Mouse (Mus musculus) intestine, embryonic 16.5 days (tissue): Measurements from ENCODE around the gene Wnt11. TPM values are rescaled to one million over a fixed set of nuclear protein-coding genes. Genes with fewer than 3 reads are reported as not detected.

Source experiments
- ATAC-seq: fragments of 200-750 bp; cut with Nextera tagmentation; 2 replicates; pipeline ENCODE4 v1.8.0; 2017; ENCODE audit warnings: moderate TSS enrichment, moderate library complexity
- H3K27ac ChIP-seq: fragments of 300-500 bp; sonication (generic); 2 replicates; pipeline ENCODE4 v1.5.1; 2014; ENCODE audit warnings: mild to moderate bottlenecking, low read length
- H3K27me3 ChIP-seq: fragments of 300-500 bp; sonication (generic); replicated peaks from 2 replicates; pipeline ENCODE4 v1.6.1; 2014; ENCODE audit warnings: low read length, control low read depth, mixed read lengths; ENCODE audit not compliant: control insufficient read depth, insufficient read depth
- H3K36me3 ChIP-seq: fragments of 300-500 bp; sonication (generic); 2 replicates; pipeline ENCODE4 v1.6.1; 2014; ENCODE audit warnings: low read length, control low read depth; ENCODE audit not compliant: control insufficient read depth, insufficient read depth
- H3K4me1 ChIP-seq: fragments of 300-500 bp; sonication (generic); 2 replicates; pipeline ENCODE4 v1.6.1; 2014; ENCODE audit warnings: low read length, control low read depth, mixed read lengths; ENCODE audit not compliant: control insufficient read depth, insufficient read depth
- H3K4me2 ChIP-seq: fragments of 300-500 bp; sonication (generic); 2 replicates; pipeline ENCODE4 v1.6.1; 2014; ENCODE audit warnings: low read depth, low read length, control low read depth
- H3K4me3 ChIP-seq: fragments of 300-500 bp; sonication (generic); 2 replicates; pipeline ENCODE4 v1.5.1; 2014; ENCODE audit warnings: mild to moderate bottlenecking, low read length
- H3K9ac ChIP-seq: fragments of 300-500 bp; sonication (generic); 2 replicates; pipeline ENCODE4 v1.6.1; 2014; ENCODE audit warnings: low read depth, low read length
- H3K9me3 ChIP-seq: fragments of 300-500 bp; sonication (generic); 2 replicates; pipeline ENCODE4 v1.6.1; 2016; ENCODE audit warnings: low read length, control low read depth; ENCODE audit not compliant: control insufficient read depth
- WGBS: fragments of 180-500 bp; shearing (Covaris S2); extraction: QIAGEN DNeasy Blood & Tissue Kit; methylation state at CpG from one replicate; pipeline ENCODE4 v1.1.7; 2014; 5-methylcytosine and 5-hydroxymethylcytosine counted together
- polyA plus RNA-seq: library from polyadenylated mRNA; unstranded; fragments of >200 nt; fragmentation: Nextera tagmentation; extraction: Ambion mirVana; gene quantifications from 2 replicates; pipeline ENCODE4 v1.2.1, GENCODE M21; 2015

Gene Wnt11
- polyA plus RNA-seq, 1 experiment from 2014 or later: 1.8 TPM

DNA sequence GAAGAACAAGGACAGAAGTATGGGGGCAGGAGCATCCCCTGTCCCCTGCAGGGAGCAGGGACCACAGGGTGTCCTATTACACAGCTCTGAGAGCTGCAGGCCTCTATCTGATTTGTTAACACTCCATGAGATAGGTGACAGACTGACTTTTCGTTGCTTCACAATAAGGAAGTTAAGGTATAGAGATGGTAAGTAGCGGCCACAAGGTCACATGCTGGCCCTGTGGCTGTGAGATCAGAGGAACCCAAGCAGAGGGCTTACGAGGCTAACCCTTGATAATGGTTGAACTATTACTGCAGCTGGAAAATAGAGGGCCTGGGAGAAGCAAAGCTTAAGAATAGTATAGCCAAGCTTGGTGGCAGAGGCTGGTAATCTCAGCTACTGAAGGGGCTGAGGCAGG lies 5.9 kb downstream of the Wnt11 start:
- Histone ChIP-seq H3K36me3 (no peaks in the 10 kb centered on the region), H3K9me3 (no peaks in the 10 kb centered on the region), H3K4me3 (no peak overlapping the region), H3K27me3 (peaks cover 22% of the 10 kb centered on the region), H3K9ac (no peak overlapping the region), H3K27ac (no peak overlapping the region), H3K4me2 (no peak overlapping the region), H3K4me1 (peaks cover 43% of the 10 kb centered on the region)
- WGBS: 49% methylated on average over 3 of the region's 3 CpGs
- no peak for ATAC-seq

DNA sequence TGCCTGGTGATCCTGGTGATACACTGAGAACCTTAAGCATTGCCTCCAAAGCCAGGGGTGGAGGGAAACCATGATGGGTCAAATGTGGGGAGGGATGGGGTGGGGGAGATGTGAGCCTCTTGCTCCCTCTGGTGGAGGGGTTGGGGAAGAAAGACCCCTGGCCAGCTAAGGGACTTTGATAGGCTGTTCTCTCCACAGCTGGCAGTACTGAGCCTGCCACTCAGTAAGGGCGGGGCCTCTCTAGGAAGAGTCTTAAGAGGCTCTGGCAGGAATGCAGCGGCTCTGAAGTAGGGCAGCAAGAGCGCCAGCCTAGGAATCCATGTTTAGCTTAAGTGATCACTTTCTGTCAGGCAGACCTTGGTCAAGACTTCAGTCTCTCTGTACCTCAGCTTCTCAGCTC lies 6.9 kb downstream of the Wnt11 start:
- no peak overlapping the region for H3K4me2 ChIP-seq
- no peak overlapping the region for H3K4me3 ChIP-seq
- H3K4me1 ChIP-seq: peaks cover 34% of the 10 kb centered on the region
- H3K9me3 ChIP-seq: no peaks in the 10 kb centered on the region
- WGBS: 49% methylated on average over 3 of the region's 3 CpGs
- ATAC-seq: no peak
- no peak overlapping the region for H3K9ac ChIP-seq
- H3K36me3 ChIP-seq: no peaks in the 10 kb centered on the region
- no peak overlapping the region for H3K27ac ChIP-seq
- H3K27me3 ChIP-seq: peaks cover 11% of the 10 kb centered on the region

DNA sequence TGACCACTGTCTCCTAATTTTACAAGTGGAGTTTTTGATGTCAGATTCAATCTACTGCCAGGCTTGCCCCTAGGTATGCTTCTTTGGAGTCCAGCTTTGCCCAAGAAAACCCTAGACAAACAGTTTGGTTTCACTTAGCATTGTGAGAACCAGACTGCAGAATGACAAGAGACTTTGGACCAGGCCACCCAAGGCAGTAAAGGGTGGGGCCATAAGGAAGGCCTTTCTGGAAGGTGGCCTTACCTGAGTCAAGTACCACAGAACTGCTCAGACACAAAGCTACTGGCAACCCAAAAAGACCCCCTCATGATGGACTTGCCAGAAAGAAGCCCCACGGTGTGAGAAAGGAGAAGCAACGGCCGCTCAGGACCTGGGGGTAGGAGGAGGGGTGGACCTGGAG lies 8.1 kb downstream of the Wnt11 start:
- H3K27ac ChIP-seq: no peak overlapping the region
- H3K9ac ChIP-seq: no peak overlapping the region
- no peak overlapping the region for H3K4me2 ChIP-seq
- H3K4me1 ChIP-seq: peaks cover 27% of the 10 kb centered on the region
- WGBS: 85% methylated on average over 3 of the region's 3 CpGs
- H3K27me3 ChIP-seq: peaks cover 3% of the 10 kb centered on the region; the same call in 1 of the 2 replicates
- H3K36me3 ChIP-seq: no peaks in the 10 kb centered on the region
- no peaks in the 10 kb centered on the region for H3K9me3 ChIP-seq
- peak; percentile 63 for ATAC-seq
- no peak overlapping the region for H3K4me3 ChIP-seq

DNA sequence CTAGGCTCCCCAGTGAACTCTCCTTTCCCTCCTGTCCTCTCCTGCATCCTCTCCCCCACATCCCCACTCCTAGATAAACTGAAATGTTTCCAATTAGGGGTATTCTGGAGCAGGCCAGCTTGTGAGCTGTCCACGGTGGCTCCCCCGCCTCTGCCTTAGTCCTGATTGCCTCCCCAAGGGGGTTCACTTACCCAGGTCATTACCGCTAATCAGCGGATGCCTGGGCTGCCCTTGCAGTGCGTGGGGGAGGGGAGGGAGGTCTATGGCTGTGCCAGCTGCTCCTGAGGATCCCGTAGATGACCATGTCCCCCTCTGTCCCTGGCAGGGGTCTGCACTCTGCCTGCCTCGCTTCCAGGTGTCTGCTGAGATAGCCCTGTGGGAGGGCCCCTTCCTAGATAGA lies 8.7 kb downstream of the Wnt11 start:
- no peak for ATAC-seq
- 47% methylated on average over 7 of the region's 7 CpGs for WGBS
- H3K4me3 ChIP-seq: no peak overlapping the region
- H3K27me3 ChIP-seq: peaks cover 3% of the 10 kb centered on the region; the same call in 1 of the 2 replicates
- H3K9ac ChIP-seq: no peak overlapping the region
- peaks cover 23% of the 10 kb centered on the region for H3K4me1 ChIP-seq
- no peak overlapping the region for H3K27ac ChIP-seq
- H3K9me3 ChIP-seq: no peaks in the 10 kb centered on the region
- no peak overlapping the region for H3K4me2 ChIP-seq
- H3K36me3 ChIP-seq: no peaks in the 10 kb centered on the region

DNA sequence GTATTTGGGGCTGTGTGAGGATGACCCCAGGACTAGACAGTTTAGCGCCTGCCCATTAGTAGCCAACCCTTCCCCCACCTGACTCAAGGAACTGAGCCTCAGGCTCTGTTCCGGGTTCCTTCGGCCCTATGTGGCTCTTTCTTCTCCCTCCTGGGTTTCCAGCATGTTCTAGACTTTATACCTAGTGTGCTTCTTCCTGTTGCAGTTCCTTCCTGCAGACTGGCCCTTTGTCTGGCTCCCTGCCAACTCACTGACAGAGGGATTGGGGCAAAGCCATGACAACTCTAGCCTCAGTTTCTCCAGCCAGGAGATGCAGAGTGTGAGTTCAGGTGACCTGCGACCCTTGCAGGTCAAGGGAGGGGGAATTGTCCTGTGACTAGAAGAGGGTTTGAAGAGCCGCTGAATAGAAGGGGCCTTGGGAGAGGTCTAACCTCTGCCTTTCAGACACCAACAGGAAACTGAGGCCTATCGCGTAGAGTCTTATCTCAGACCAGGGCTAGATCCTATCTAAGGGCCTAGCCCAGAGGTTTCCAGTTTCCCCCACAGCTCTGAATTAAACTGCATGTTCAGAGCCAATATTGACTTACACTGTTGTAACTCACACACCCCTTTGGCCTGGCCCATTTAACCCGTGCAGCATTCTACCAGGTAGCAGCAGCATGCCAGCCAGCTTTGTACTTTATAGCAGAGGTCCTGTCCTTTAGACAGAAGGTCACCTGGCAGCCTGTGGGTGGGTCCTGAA lies 14.2 kb downstream of the Wnt11 start:
- 68% methylated on average over 8 of the region's 8 CpGs for WGBS
- Histone ChIP-seq H3K4me1 (peaks cover 24% of the 10 kb centered on the region), H3K4me3 (no peak overlapping the region), H3K36me3 (no peaks in the 10 kb centered on the region), H3K4me2 (no peak overlapping the region), H3K9me3 (no peaks in the 10 kb centered on the region), H3K9ac (no peak overlapping the region), H3K27me3 (no peaks in the 10 kb centered on the region), H3K27ac (peak overlapping the region; percentile 29; the same call in 1 of the 2 replicates)
- peak; percentile 70 for ATAC-seq

DNA sequence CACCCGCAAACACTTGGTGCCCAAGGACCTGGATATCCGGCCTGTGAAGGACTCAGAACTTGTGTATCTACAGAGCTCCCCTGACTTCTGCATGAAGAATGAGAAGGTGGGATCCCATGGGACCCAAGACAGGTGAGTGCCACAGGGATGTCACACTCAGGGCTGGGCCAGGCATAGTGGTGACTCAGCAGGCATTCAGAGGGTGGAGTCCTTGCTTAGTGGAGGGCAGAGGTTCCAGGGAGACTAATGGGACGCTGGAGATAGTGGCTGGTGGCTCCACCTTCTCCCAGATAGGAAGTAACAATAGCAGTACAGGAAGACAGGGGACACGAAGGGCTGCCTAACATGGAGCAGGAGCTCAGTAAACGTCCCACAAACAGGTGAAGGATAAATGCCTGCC lies 15.5 kb downstream of the Wnt11 start:
- WGBS: 65% methylated on average over 5 of the region's 5 CpGs
- H3K9ac ChIP-seq: no peak overlapping the region
- H3K27me3 ChIP-seq: no peaks in the 10 kb centered on the region
- H3K27ac ChIP-seq: no peak overlapping the region
- no peak overlapping the region for H3K4me3 ChIP-seq
- no peaks in the 10 kb centered on the region for H3K9me3 ChIP-seq
- no peaks in the 10 kb centered on the region for H3K36me3 ChIP-seq
- no peak overlapping the region for H3K4me2 ChIP-seq
- H3K4me1 ChIP-seq: peaks cover 24% of the 10 kb centered on the region
- ATAC-seq: peak; percentile 54

DNA sequence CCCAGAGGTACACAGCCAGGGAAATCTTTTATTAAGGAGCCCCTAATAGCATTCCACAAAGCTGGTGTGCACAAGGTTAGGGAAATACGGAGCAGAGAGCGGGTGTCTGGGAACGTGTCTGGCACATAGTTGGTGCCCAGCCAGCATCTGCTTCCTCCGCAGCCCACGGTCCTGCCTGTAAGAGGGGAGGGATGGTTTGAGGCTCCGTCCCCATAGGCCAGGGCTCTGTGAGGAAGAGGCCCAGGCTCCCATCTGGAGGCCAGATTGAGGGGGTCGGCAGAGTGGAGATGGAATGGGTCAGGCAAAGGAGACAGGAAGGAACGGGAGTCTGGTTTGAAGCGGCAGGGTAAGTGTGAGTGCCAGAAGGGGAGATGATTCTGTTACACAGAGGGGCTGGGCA lies 16.3 kb downstream of the Wnt11 start:
- H3K27ac ChIP-seq: 0 out of 2 replicates have a peak overlapping the region, but pooled peaks have one; percentile 34

DNA sequence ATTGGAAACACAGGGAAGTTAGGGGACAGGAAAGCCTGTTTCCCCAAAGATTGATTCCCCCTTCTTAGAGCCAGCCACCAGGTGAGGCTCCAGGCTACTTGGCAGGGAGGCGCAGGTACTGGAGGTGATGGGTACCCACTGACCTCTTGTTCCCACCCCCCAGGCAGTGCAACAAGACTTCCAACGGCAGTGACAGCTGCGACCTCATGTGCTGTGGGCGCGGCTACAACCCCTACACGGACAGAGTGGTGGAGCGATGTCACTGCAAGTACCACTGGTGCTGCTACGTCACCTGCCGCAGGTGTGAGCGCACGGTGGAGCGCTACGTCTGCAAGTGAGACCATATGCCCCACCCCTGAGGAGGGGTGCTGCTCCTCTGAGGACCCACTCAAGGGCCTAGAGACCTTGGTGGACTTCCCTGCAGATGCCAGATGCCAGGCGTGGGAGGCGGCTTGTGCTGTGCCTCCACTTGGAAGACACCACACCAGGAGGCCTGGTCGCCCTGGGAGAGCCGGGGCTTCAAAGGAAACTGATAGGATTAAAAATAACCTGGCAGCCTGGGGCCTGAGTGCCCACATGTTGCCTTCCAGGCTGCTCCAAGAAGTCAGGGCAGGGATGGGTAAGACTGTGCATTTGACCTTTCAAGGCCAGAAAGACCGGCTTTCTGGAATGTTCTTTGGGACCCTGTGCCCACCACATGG lies 18.2 kb downstream of the Wnt11 start:
- Histone ChIP-seq H3K9me3 (no peaks in the 10 kb centered on the region), H3K4me2 (no peak overlapping the region), H3K27ac (no peak overlapping the region), H3K9ac (no peak overlapping the region), H3K36me3 (no peaks in the 10 kb centered on the region), H3K4me3 (no peak overlapping the region), H3K27me3 (no peaks in the 10 kb centered on the region), H3K4me1 (peaks cover 24% of the 10 kb centered on the region)
- 86% methylated on average over 18 of the region's 18 CpGs for WGBS
- ATAC-seq: no peak

More for the DNA sequence above, 16.3 kb downstream of the Wnt11 start:
- Histone ChIP-seq H3K27me3 (no peaks in the 10 kb centered on the region), H3K4me1 (peaks cover 24% of the 10 kb centered on the region), H3K4me3 (no peak overlapping the region), H3K9ac (no peak overlapping the region), H3K9me3 (no peaks in the 10 kb centered on the region), H3K4me2 (no peak overlapping the region), H3K36me3 (no peaks in the 10 kb centered on the region)
- WGBS: 34% methylated on average over 9 of the region's 9 CpGs
- peak; percentile 27; the same call in 1 of the 2 replicates for ATAC-seq

DNA sequence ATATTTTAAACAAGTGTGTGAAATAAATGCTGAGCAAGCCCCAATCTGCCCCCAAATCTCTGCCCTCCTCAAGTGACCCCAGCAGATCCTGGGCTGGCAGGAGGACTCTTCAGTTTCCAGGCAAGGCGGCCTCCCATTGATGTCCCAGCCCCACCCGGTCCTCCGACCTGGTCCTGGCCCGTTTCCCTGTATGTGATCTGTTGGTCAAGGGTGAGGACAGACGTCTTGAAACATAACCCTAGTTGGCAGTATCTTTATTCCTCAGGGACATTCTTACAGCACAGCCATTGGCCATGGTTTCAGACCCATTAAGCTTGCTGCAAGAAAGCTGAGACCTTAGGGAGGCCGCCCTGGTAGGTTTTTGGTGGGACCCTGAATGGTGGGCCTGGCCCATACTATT lies 18.9 kb downstream of the Wnt11 start:
- Histone ChIP-seq H3K4me1 (peaks cover 20% of the 10 kb centered on the region), H3K4me2 (no peak overlapping the region), H3K36me3 (no peaks in the 10 kb centered on the region), H3K9ac (no peak overlapping the region), H3K9me3 (no peaks in the 10 kb centered on the region), H3K4me3 (no peak overlapping the region), H3K27me3 (no peaks in the 10 kb centered on the region), H3K27ac (no peak overlapping the region)
- no peak for ATAC-seq
- WGBS: 87% methylated on average over 6 of the region's 6 CpGs
